15 mouse cellular contexts compared by ENCODE assay signal in the genomic region with DNA sequence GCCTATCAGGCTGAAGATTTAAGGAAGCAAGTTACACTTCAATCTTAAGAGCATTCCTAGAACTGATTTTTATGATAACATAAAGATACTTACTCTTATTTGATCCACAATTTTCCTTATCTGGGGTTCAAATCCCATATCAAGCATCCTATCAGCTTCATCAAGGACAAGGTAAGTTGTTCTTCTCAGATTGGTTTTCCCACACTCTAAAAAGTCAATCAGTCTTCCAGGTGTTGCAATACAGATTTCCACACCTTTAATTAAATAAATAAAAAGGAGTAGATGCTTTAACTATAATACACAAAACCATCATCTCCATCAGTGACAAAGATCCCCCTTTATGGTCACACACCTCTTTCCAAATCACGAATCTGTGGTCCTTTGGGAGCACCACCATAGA. TPM values are rescaled to one million over a fixed set of nuclear protein-coding genes. Genes with fewer than 3 reads are reported as not detected.
DNase-seq lines count a peak whose midpoint lies in the region; ATAC-seq and TF ChIP-seq lines count a peak whose summit lies in the region.
"Had no signal": no experiment of that assay in that cellular context is flagged by ENCODE, and none has a peak within 500 bp of the region (broad histone marks: within the 10 kb centered on the region; RNA-seq: fewer than 3 reads in every experiment).

No protein-coding gene starts in this region.

- intact Hi-C loops in heart, adult 2 months (cut with DNase I), result loop anchor here (5.0 to 10.0 kb wide), 3 partner anchors 137 to 510 kb away; partner anchors contain the start of genes Smarcd2, Smurf2 and Tcam1
- intact Hi-C loops in heart, postnatal 25 days (cut with DNase I), result no loop called here

- H3K9ac ChIP-seq in heart, adult 2 months (ENCODE audit: low read depth, low read length), result no peak overlapping the region
- peak overlapping the region; percentile 19; the same call in 1 of the 2 replicates for H3K9ac ChIP-seq in liver, embryonic 12.5 days
- no peak overlapping the region for H3K9ac ChIP-seq in liver, embryonic 11.5 days (ENCODE audit: low read depth, low read length)
- H3K9ac ChIP-seq in embryonic facial prominence, embryonic 13.5 days, result no peak overlapping the region
- H3K9ac ChIP-seq in limb, embryonic 14.5 days (ENCODE audit: low read depth, low read length, severe bottlenecking), result no peak overlapping the region

- H3K4me1 ChIP-seq in heart, adult 2 months (ENCODE audit: control insufficient read depth, insufficient read depth, low read length), result peaks cover 4% of the 10 kb centered on the region
- peaks cover 53% of the 10 kb centered on the region for H3K4me1 ChIP-seq in liver, embryonic 12.5 days
- peaks cover 2% of the 10 kb centered on the region; the same call in 1 of the 2 replicates for H3K4me1 ChIP-seq in liver, embryonic 11.5 days (replicated peaks; ENCODE audit: control insufficient read depth, insufficient read depth, low read length)
- peaks cover 14% of the 10 kb centered on the region for H3K4me1 ChIP-seq in embryonic facial prominence, embryonic 13.5 days
- peaks cover 13% of the 10 kb centered on the region for H3K4me1 ChIP-seq in limb, embryonic 14.5 days (ENCODE audit: control insufficient read depth, insufficient read depth, low read length)

- ATAC-seq in liver, embryonic 12.5 days, result no peak
- no peak for ATAC-seq in liver, embryonic 11.5 days (replicated peaks; ENCODE audit: low FRiP score)
- no peak for ATAC-seq in embryonic facial prominence, embryonic 13.5 days (ENCODE audit: insufficient number of reproducible peaks, insufficient read depth, low FRiP score, low TSS enrichment, low read depth)
- ATAC-seq in limb, embryonic 14.5 days (ENCODE audit: low FRiP score, low read depth), result no peak

- DNase-seq in heart, adult 2 months, result no peak
- no peak for DNase-seq in heart, postnatal 25 days (ENCODE audit: low spot score)
- no peak for DNase-seq in liver, embryonic 11.5 days (ENCODE audit: low spot score)
- no peak for DNase-seq in limb, embryonic 14.5 days (ENCODE audit: low spot score)
- no peak for DNase-seq in c-Kit-positive CD71-positive TER-119-positive erythroid progenitor cells, embryonic 14.5 days (ENCODE audit: low spot score)
- no peak for DNase-seq in ovary, adult 18-20 months (ENCODE audit: low spot score)
- DNase-seq: adrenal gland, adult 2 months; cerebellum, adult 11 months; heart, postnatal 10 days; kidney, postnatal 10 days; layer of hippocampus, postnatal 36 days; lung, embryonic 14.5 days; thymus, postnatal 4 days had no signal

- H3K9me3 ChIP-seq in liver, embryonic 12.5 days (replicated peaks), result no peaks in the 10 kb centered on the region
- H3K9me3 ChIP-seq in liver, embryonic 11.5 days (ENCODE audit: control insufficient read depth, low read length), result no peaks in the 10 kb centered on the region
- no peaks in the 10 kb centered on the region for H3K9me3 ChIP-seq in embryonic facial prominence, embryonic 13.5 days
- no peaks in the 10 kb centered on the region for H3K9me3 ChIP-seq in limb, embryonic 14.5 days (ENCODE audit: control insufficient read depth, low read length)

- no peak overlapping the region for H3K4me2 ChIP-seq in liver, embryonic 12.5 days
- H3K4me2 ChIP-seq in liver, embryonic 11.5 days, result no peak overlapping the region
- no peak overlapping the region; the same call in 1 of the 2 replicates for H3K4me2 ChIP-seq in embryonic facial prominence, embryonic 13.5 days
- H3K4me2 ChIP-seq in limb, embryonic 14.5 days (replicated peaks; ENCODE audit: low read depth, low read length, severe bottlenecking), result no peak overlapping the region

- peak overlapping the region; percentile 99 for H3K4me3 ChIP-seq in heart, adult 2 months
- no peak overlapping the region for H3K4me3 ChIP-seq in liver, embryonic 12.5 days
- no peak overlapping the region for H3K4me3 ChIP-seq in liver, embryonic 11.5 days (ENCODE audit: low read depth, low read length)
- H3K4me3 ChIP-seq in embryonic facial prominence, embryonic 13.5 days, result peak overlapping the region; percentile 87; the same call in 1 of the 2 replicates
- peak overlapping the region; percentile 95; the same call in 1 of the 2 replicates for H3K4me3 ChIP-seq in limb, embryonic 14.5 days (replicated peaks; ENCODE audit: low read length)

- H3K27ac ChIP-seq in heart, adult 2 months, result no peak overlapping the region; the same call in 1 of the 2 replicates
- no peak overlapping the region for H3K27ac ChIP-seq in liver, embryonic 12.5 days
- H3K27ac ChIP-seq in liver, embryonic 11.5 days (ENCODE audit: low read depth, low read length), result no peak overlapping the region
- H3K27ac ChIP-seq in embryonic facial prominence, embryonic 13.5 days, result no peak overlapping the region
- H3K27ac ChIP-seq in limb, embryonic 14.5 days (replicated peaks; ENCODE audit: low read depth, low read length), result no peak overlapping the region

- peaks cover 61% of the 10 kb centered on the region for H3K36me3 ChIP-seq in heart, adult 2 months (ENCODE audit: control insufficient read depth, insufficient read depth, low read length)
- H3K36me3 ChIP-seq in liver, embryonic 12.5 days, result peaks cover 75% of the 10 kb centered on the region
- peaks cover 44% of the 10 kb centered on the region for H3K36me3 ChIP-seq in liver, embryonic 11.5 days (ENCODE audit: control insufficient read depth, insufficient read depth, low read length)
- peaks cover 56% of the 10 kb centered on the region for H3K36me3 ChIP-seq in embryonic facial prominence, embryonic 13.5 days
- H3K36me3 ChIP-seq in limb, embryonic 14.5 days (ENCODE audit: control insufficient read depth, insufficient read depth, low read length), result peaks cover 68% of the 10 kb centered on the region

- TF ChIP-seq EP300 in heart, adult 2 months (IDR thresholded peaks at IDR 0.05; ENCODE audit: insufficient read depth, low read depth, low read length), result no peak

- peaks cover 1% of the 10 kb centered on the region; the same call in 1 of the 2 replicates for H3K79me2 ChIP-seq in heart, adult 2 months (replicated peaks; ENCODE audit: control insufficient read depth, insufficient read depth, low read length)

- no peak for TF ChIP-seq CTCF in heart, adult 2 months (IDR thresholded peaks at IDR 0.05)

- 7% methylated on average over 1 of the region's 1 CpGs for WGBS in heart, adult 2 months
- 72% methylated on average over 1 of the region's 1 CpGs for WGBS in liver, embryonic 12.5 days (ENCODE audit: insufficient replicate concordance)
- 91% methylated on average over 1 of the region's 1 CpGs for WGBS in liver, embryonic 11.5 days
- 78% methylated on average over 1 of the region's 1 CpGs for WGBS in embryonic facial prominence, embryonic 13.5 days
- WGBS in limb, embryonic 14.5 days, result 76% methylated on average over 1 of the region's 1 CpGs

- no peak for TF ChIP-seq POLR2A in heart, adult 2 months (IDR thresholded peaks at IDR 0.05; ENCODE audit: insufficient read depth, low read depth, low read length)
- TF ChIP-seq POLR2A in limb, embryonic 14.5 days (IDR thresholded peaks at IDR 0.05; ENCODE audit: borderline replicate concordance, extremely low read depth, insufficient read depth, insufficient read length), result no peak

- H3K27me3 ChIP-seq in heart, adult 2 months (ENCODE audit: control insufficient read depth, insufficient read depth, low read length), result no peaks in the 10 kb centered on the region
- H3K27me3 ChIP-seq in liver, embryonic 12.5 days (replicated peaks), result no peaks in the 10 kb centered on the region
- H3K27me3 ChIP-seq in liver, embryonic 11.5 days (replicated peaks; ENCODE audit: control insufficient read depth, insufficient read depth, low read length), result no peaks in the 10 kb centered on the region
- no peaks in the 10 kb centered on the region for H3K27me3 ChIP-seq in embryonic facial prominence, embryonic 13.5 days
- H3K27me3 ChIP-seq in limb, embryonic 14.5 days (ENCODE audit: control insufficient read depth, insufficient read depth, low read length), result no peaks in the 10 kb centered on the region

RNA-seq across cellular contexts. Expression of gene Ddx5, which starts 3.9 kb away (rescaled TPM):
- total RNA-seq in heart, adult 2 months (2021), result 100 to 1,000 TPM; 328 to 354 TPM
- 202 and 306 TPM in 2 replicates for polyA plus RNA-seq in heart, adult 2 months (2012; rRNA removed)
- total RNA-seq in heart, postnatal 25 days (2021), result 100 to 1,000 TPM; 310 to 351 TPM
- polyA plus RNA-seq in liver, embryonic 12.5 days (2016; fragmentation: Nextera tagmentation; extraction: Ambion mirVana), result 174 and 177 TPM in 2 replicates
- polyA plus RNA-seq in liver, embryonic 11.5 days (2014; fragmentation: Nextera tagmentation; extraction: Ambion mirVana), result 288 and 310 TPM in 2 replicates
- polyA plus RNA-seq in embryonic facial prominence, embryonic 13.5 days (2015; fragmentation: Nextera tagmentation; extraction: Ambion mirVana), result 345 and 370 TPM in 2 replicates
- polyA plus RNA-seq in limb, embryonic 14.5 days (2012; rRNA removed), result 461 and 503 TPM in 2 replicates
- polyA plus RNA-seq in limb, embryonic 14.5 days (2014; fragmentation: Nextera tagmentation; extraction: Ambion mirVana), result 351 and 367 TPM in 2 replicates

RNA-seq across cellular contexts. Expression of gene Cep95, which starts 4.0 kb away (rescaled TPM):
- total RNA-seq in heart, adult 2 months (2021), result 1 to 10 TPM; 4.9 to 6.0 TPM
- 2.7 and 5.3 TPM in 2 replicates for polyA plus RNA-seq in heart, adult 2 months (2012; rRNA removed)
- 1 to 10 TPM; 5.9 to 7.3 TPM for total RNA-seq in heart, postnatal 25 days (2021)
- 12.6 and 12.7 TPM in 2 replicates for polyA plus RNA-seq in liver, embryonic 12.5 days (2016; fragmentation: Nextera tagmentation; extraction: Ambion mirVana)
- polyA plus RNA-seq in liver, embryonic 11.5 days (2014; fragmentation: Nextera tagmentation; extraction: Ambion mirVana), result 18.6 and 21.1 TPM in 2 replicates
- polyA plus RNA-seq in embryonic facial prominence, embryonic 13.5 days (2015; fragmentation: Nextera tagmentation; extraction: Ambion mirVana), result 28.2 and 30.5 TPM in 2 replicates
- polyA plus RNA-seq in limb, embryonic 14.5 days (2012; rRNA removed), result 24.3 and 32.6 TPM in 2 replicates
- polyA plus RNA-seq in limb, embryonic 14.5 days (2014; fragmentation: Nextera tagmentation; extraction: Ambion mirVana), result 16.1 and 20.6 TPM in 2 replicates

RNA-seq across cellular contexts. Expression of gene Polg2, which starts 5.7 kb away (rescaled TPM):
- total RNA-seq in heart, adult 2 months (2021), result 1 to 10 TPM; 3.7 to 4.2 TPM
- polyA plus RNA-seq in heart, adult 2 months (2012; rRNA removed), result 2.7 and 3.8 TPM in 2 replicates
- total RNA-seq in heart, postnatal 25 days (2021), result 1 to 10 TPM; 4.2 to 4.9 TPM
- polyA plus RNA-seq in liver, embryonic 12.5 days (2016; fragmentation: Nextera tagmentation; extraction: Ambion mirVana), result 7.0 and 7.3 TPM in 2 replicates
- 9.3 and 10.9 TPM in 2 replicates for polyA plus RNA-seq in liver, embryonic 11.5 days (2014; fragmentation: Nextera tagmentation; extraction: Ambion mirVana)
- 14.1 and 14.7 TPM in 2 replicates for polyA plus RNA-seq in embryonic facial prominence, embryonic 13.5 days (2015; fragmentation: Nextera tagmentation; extraction: Ambion mirVana)
- 13.6 and 13.7 TPM in 2 replicates for polyA plus RNA-seq in limb, embryonic 14.5 days (2012; rRNA removed)
- 12.7 and 13.7 TPM in 2 replicates for polyA plus RNA-seq in limb, embryonic 14.5 days (2014; fragmentation: Nextera tagmentation; extraction: Ambion mirVana)

RNA-seq across cellular contexts. Expression of gene Milr1, which starts 34.0 kb away (rescaled TPM):
- total RNA-seq in heart, adult 2 months (2021), result 1 to 10 TPM in 1 of 2 experiments, under 1 TPM in 1; 0.93 to 1.4 TPM
- polyA plus RNA-seq in heart, adult 2 months (2012; rRNA removed), result 0.29 and 0.56 TPM in 2 replicates
- total RNA-seq in heart, postnatal 25 days (2021), result 1 to 10 TPM; 1.1 to 1.6 TPM
- polyA plus RNA-seq in liver, embryonic 12.5 days (2016; fragmentation: Nextera tagmentation; extraction: Ambion mirVana), result 2.2 and 2.7 TPM in 2 replicates
- 2.3 and 2.4 TPM in 2 replicates for polyA plus RNA-seq in liver, embryonic 11.5 days (2014; fragmentation: Nextera tagmentation; extraction: Ambion mirVana)
- 1.9 and 2.3 TPM in 2 replicates for polyA plus RNA-seq in embryonic facial prominence, embryonic 13.5 days (2015; fragmentation: Nextera tagmentation; extraction: Ambion mirVana)
- polyA plus RNA-seq in limb, embryonic 14.5 days (2012; rRNA removed), result 0.86 and 1.9 TPM in 2 replicates
- polyA plus RNA-seq in limb, embryonic 14.5 days (2014; fragmentation: Nextera tagmentation; extraction: Ambion mirVana), result 2.1 and 3.1 TPM in 2 replicates
- total RNA-seq: layer of hippocampus, postnatal 36 days had no signal
- polyA plus RNA-seq: adrenal gland, adult 2 months had no signal

RNA-seq across cellular contexts. Expression of gene Pecam1, which starts 34.6 kb away (rescaled TPM):
- 100 to 1,000 TPM; 114 to 123 TPM for total RNA-seq in heart, adult 2 months (2021)
- 78.3 and 130 TPM in 2 replicates for polyA plus RNA-seq in heart, adult 2 months (2012; rRNA removed)
- 100 to 1,000 TPM; 127 to 139 TPM for total RNA-seq in heart, postnatal 25 days (2021)
- 10.7 and 12.3 TPM in 2 replicates for polyA plus RNA-seq in liver, embryonic 12.5 days (2016; fragmentation: Nextera tagmentation; extraction: Ambion mirVana)
- polyA plus RNA-seq in liver, embryonic 11.5 days (2014; fragmentation: Nextera tagmentation; extraction: Ambion mirVana), result 17.8 and 18.0 TPM in 2 replicates
- polyA plus RNA-seq in embryonic facial prominence, embryonic 13.5 days (2015; fragmentation: Nextera tagmentation; extraction: Ambion mirVana), result 29.0 and 33.7 TPM in 2 replicates
- polyA plus RNA-seq in limb, embryonic 14.5 days (2012; rRNA removed), result 39.0 and 44.2 TPM in 2 replicates
- 39.0 and 40.5 TPM in 2 replicates for polyA plus RNA-seq in limb, embryonic 14.5 days (2014; fragmentation: Nextera tagmentation; extraction: Ambion mirVana)

Comparison
In these comparisons a context has a peak if more than half of its experiments do, and no peak if none do; other contexts are left out.
1. H3K4me3 ChIP-seq: peak in heart, adult 2 months (single experiment), embryonic facial prominence, embryonic 13.5 days (single experiment) and limb, embryonic 14.5 days (single experiment); none in liver, embryonic 12.5 days (single experiment) and liver, embryonic 11.5 days (single experiment).